Mouse (Mus musculus): Measurements from ENCODE around the gene Selenbp2. TPM values are rescaled to one million over a fixed set of nuclear protein-coding genes. Genes with fewer than 3 reads are reported as not detected.

Gene Selenbp2
- total RNA-seq (2012; rRNA removed) = 35.7 and 60.7 TPM in 2 replicates
- polyA plus RNA-seq (2012; ENCODE audit: insufficient read depth in 1 of 2, insufficient read length in 2 of 2, low read depth in 1 of 2, low replicate concordance in 2 of 2, missing spikeins in 1 of 2) = 10 to 100 TPM in 1 of 2 experiments, not detected in 1; 67.0 TPM

DNA sequence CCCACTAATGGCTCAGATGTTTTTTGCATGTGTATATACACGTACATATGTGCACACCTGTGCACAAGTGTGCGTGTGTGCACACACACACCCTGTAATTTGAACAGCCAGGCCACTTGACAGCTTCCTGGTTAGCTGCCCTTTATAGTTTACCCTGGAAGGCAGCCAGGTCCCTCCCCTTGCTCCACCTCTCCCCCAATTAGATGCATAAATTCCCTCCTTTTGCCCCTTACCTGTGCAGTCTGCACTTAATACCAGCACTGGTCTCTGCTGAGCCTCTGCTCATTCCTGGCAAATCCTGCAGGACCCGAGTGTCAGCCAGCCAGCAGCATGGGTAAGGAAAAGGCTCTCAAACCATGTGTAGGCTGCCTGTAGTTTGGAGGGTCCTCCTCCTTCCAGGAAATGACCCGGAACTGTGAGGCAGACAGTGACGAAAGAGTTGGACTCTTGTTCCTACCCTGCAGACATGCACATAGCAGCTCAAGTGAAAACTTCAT lies at the start of gene Selenbp2:
TSS of gene Selenbp2 (plus strand) at position 228 of the 497 bp plus-strand sequence.
- Histone ChIP-seq H3K4me3 (ENCODE audit: control insufficient read depth in 1 of 2, insufficient read depth in 1 of 2, low read depth in 2 of 2, low read length in 2 of 2) (no peak within 1 kb of the TSS), H3K9me3 (replicated peaks; ENCODE audit: insufficient read depth, low read length) (no peaks in the 10 kb centered on the region), H3K36me3 (ENCODE audit: control insufficient read depth in 1 of 2, insufficient read depth in 2 of 2, low read length in 2 of 2) (no peaks in the 10 kb centered on the region), H3K79me2 (ENCODE audit: control insufficient read depth, insufficient read depth, low read length, poor library complexity) (no peaks in the 10 kb centered on the region), H3K27me3 (ENCODE audit: control insufficient read depth in 1 of 2, insufficient read depth in 2 of 2, low read length in 2 of 2) (no peaks in the 10 kb centered on the region), H3K9ac (ENCODE audit: control insufficient read depth, low read depth, low read length, poor library complexity, severe bottlenecking) (no peak within 1 kb of the TSS), H3K27ac (ENCODE audit: control insufficient read depth, low read depth, low read length) (no peak within 1 kb of the TSS), H3K4me1 (ENCODE audit: control insufficient read depth in 1 of 2, insufficient read depth in 2 of 2, low read length in 2 of 2) (peaks cover 3 to 15% of the 10 kb centered on the region in 2 experiments)
- no peak for TF ChIP-seq POLR2AphosphoS5 (IDR thresholded peaks at IDR 0.05; ENCODE audit: borderline replicate concordance, low read depth, low read length)
- TF ChIP-seq USF1 (IDR thresholded peaks at IDR 0.05; ENCODE audit: low read depth, low read length) = no peak
- no peak for TF ChIP-seq ZMIZ1 (IDR thresholded peaks at IDR 0.05; ENCODE audit: low read depth, low read length)
- no peak for TF ChIP-seq MAZ (IDR thresholded peaks at IDR 0.05; ENCODE audit: low read depth, low read length)
- TF ChIP-seq E2F4 (IDR thresholded peaks at IDR 0.05; ENCODE audit: borderline replicate concordance, low read depth, low read length) = no peak
- no peak for TF ChIP-seq UBTF (IDR thresholded peaks at IDR 0.05; ENCODE audit: borderline replicate concordance, insufficient read depth, low read depth, low read length)
- no peak for TF ChIP-seq TCF12 (IDR thresholded peaks at IDR 0.05; ENCODE audit: low read depth, low read length)
- no peak for TF ChIP-seq TAL1 (IDR thresholded peaks at IDR 0.05; ENCODE audit: low read length)
- no peak for DNase-seq (ENCODE audit: low read depth, low spot score)

DNA sequence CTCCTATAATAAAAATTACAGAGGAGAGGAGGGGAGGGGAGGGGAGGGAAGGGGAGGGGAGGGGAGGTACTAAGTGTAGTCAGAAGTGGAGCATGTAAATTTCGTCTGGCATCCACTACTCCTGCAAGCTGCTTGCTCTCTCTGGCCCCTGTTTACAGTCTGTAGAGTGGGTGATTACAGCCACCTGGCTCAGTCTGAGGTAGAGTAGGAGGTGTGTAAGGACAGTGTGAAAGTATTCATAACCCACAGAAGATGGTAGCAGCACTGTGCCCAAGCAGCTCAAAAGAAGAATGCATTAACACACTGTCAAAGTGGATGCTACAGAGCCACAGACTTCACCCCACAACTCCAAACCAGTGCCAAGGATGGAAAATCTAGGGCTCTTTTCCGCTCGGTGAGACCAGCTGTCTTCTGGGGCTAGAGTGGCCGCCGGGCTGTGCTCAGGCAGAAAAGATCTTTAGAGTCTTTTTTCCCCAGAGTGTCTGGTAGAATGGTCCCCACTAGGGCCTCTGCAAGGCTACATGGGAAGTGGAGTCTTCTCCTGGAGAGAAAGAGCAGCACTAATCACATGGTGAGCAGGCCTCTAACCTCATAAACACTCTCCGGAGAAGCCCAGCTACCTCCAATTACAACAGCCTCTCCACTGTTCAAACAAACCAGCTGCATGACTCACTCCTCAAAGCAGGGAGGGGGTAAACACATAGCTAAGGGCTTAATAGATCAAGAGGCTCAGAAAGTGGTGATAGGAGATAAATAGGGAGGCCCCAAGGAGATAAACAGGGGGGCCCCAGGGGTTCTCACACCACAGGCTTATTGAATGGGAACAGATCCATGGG lies 44.4 kb upstream of the Selenbp2 start:
- no peaks in the 10 kb centered on the region for H3K79me2 ChIP-seq (ENCODE audit: control insufficient read depth, insufficient read depth, low read length, poor library complexity)
- H3K27ac ChIP-seq (ENCODE audit: control insufficient read depth, low read depth, low read length) = peak overlapping the region; percentile 74
- peaks cover 9 to 12% of the 10 kb centered on the region in 2 experiments for H3K4me1 ChIP-seq (ENCODE audit: control insufficient read depth in 1 of 2, insufficient read depth in 2 of 2, low read length in 2 of 2)
- peak overlapping the region; percentile 30 for H3K9ac ChIP-seq (ENCODE audit: control insufficient read depth, low read depth, low read length, poor library complexity, severe bottlenecking)
- peak; percentile 89 for DNase-seq (ENCODE audit: low read depth, low spot score)
- peak overlapping the region in 1 of 2 experiments; percentile 7; a peak in 2 of 4 replicates for H3K4me3 ChIP-seq (ENCODE audit: control insufficient read depth in 1 of 2, insufficient read depth in 1 of 2, low read depth in 2 of 2, low read length in 2 of 2)
- no peaks in the 10 kb centered on the region for H3K9me3 ChIP-seq (replicated peaks; ENCODE audit: insufficient read depth, low read length)
- H3K27me3 ChIP-seq (ENCODE audit: control insufficient read depth in 1 of 2, insufficient read depth in 2 of 2, low read length in 2 of 2) = no peaks in the 10 kb centered on the region
- H3K36me3 ChIP-seq (ENCODE audit: control insufficient read depth in 1 of 2, insufficient read depth in 2 of 2, low read length in 2 of 2) = peaks cover 0 to 10% of the 10 kb centered on the region in 2 experiments; a peak in 2 of 4 replicates
- TF ChIP-seq MEF2A (IDR thresholded peaks at IDR 0.05; ENCODE audit: extremely low read depth, insufficient replicate concordance, low read depth, low read length, poor library complexity, severe bottlenecking) (no peak), CTCF (IDR thresholded peaks at IDR 0.05 in 2 of 3, conservative IDR thresholded peaks at IDR 0.05 in 1 of 3; ENCODE audit: control insufficient read depth in 1 of 3, insufficient read depth in 1 of 3, low read depth in 2 of 3, low read length in 3 of 3, poor library complexity in 1 of 3, severe bottlenecking in 1 of 3) (no peak), MXI1 (IDR thresholded peaks at IDR 0.05; ENCODE audit: low read depth, low read length) (peak; percentile 32; the same call in 1 of the 2 replicates), TCF12 (IDR thresholded peaks at IDR 0.05; ENCODE audit: low read depth, low read length) (peak; percentile 69), BHLHE40 (IDR thresholded peaks at IDR 0.05; ENCODE audit: borderline replicate concordance, low read depth, low read length) (no peak), NRF1 (IDR thresholded peaks at IDR 0.05; ENCODE audit: insufficient read depth, low read depth, low read length, poor library complexity, severe bottlenecking) (no peak), GATA1 (IDR thresholded peaks at IDR 0.05; ENCODE audit: low read depth, low read length) (peak; percentile 83), MAFK (IDR thresholded peaks at IDR 0.05; ENCODE audit: borderline replicate concordance, low read depth, low read length) (no peak; the same call in 1 of the 2 replicates), POLR2AphosphoS2 (IDR thresholded peaks at IDR 0.05; ENCODE audit: low read length) (no peak), ETS1 (IDR thresholded peaks at IDR 0.05; ENCODE audit: low read depth, low read length) (peak; percentile 59), SMC3 (IDR thresholded peaks at IDR 0.05; ENCODE audit: low read depth, low read length) (no peak), HCFC1 (IDR thresholded peaks at IDR 0.05; ENCODE audit: low read depth, low read length) (peak; percentile 73), ELF1 (IDR thresholded peaks at IDR 0.05; ENCODE audit: low read depth, low read length) (0 out of 2 replicates have a peak, but pooled peaks have one; percentile 28), MAX (IDR thresholded peaks at IDR 0.05; ENCODE audit: low read length) (peak; percentile 65; the same call in 1 of the 2 replicates), USF2 (IDR thresholded peaks at IDR 0.05; ENCODE audit: borderline replicate concordance in 1 of 2, insufficient read depth in 1 of 2, low read depth in 1 of 2, low read length in 2 of 2) (no peak), POLR2AphosphoS5 (IDR thresholded peaks at IDR 0.05; ENCODE audit: borderline replicate concordance, low read depth, low read length) (no peak), TBP (IDR thresholded peaks at IDR 0.05; ENCODE audit: low read depth, low read length) (0 out of 2 replicates have a peak, but pooled peaks have one; percentile 28), TAL1 (IDR thresholded peaks at IDR 0.05; ENCODE audit: low read length) (peak; percentile 48; the same call in 1 of the 2 replicates), UBTF (IDR thresholded peaks at IDR 0.05; ENCODE audit: borderline replicate concordance, insufficient read depth, low read depth, low read length) (no peak), GABPA (IDR thresholded peaks at IDR 0.05; ENCODE audit: low read depth, low read length) (no peak), EP300 (IDR thresholded peaks at IDR 0.05; ENCODE audit: low read depth in 1 of 2, low read length in 2 of 2) (peak; percentile 66 to 77; a peak in 3 of 4 replicates), POLR2A (IDR thresholded peaks at IDR 0.05; ENCODE audit: control insufficient read depth in 1 of 2, insufficient read depth in 1 of 2, low read depth in 1 of 2, low read length in 2 of 2, poor library complexity in 1 of 2) (no peak)
